Mouse (Mus musculus): ENCODE data around the gene Col5a1. TPM values are rescaled to one million over a fixed set of nuclear protein-coding genes. Genes with fewer than 3 reads are reported as not detected.

Col5a1 gene
- polyA plus RNA-seq, 1 experiment, result 16.4 TPM

DNA sequence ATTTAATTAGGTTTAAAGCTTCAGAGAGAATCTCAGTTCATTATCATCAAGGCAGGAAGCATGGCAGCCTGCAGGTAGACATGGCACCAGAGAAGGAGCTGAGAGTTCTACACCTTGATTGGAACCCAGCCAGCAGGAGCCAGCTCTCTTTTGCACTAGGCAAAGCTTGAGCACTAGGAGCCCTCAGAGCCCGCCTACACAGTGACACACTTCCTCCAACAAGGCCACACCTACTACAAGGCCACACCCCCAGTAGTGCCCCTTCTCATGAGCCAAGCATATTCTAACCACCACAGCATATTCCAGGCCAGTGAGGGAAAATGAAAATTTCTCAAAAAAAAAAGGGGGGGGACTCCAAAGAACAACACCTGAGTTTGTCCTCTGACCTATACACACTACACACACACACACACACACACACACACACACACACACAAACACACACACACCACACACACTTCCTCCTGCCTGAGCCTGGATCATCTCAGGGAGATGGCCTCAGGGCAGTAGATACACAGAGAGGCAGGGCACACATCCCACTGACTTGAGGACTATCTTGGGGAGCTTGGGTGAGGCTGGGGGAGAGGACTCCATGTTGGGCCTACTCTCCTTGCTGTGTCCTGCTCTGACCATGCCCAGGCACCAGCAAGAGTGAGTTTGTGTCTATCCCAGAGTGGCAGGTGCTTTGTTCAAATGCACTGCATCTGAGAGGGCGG lies 181.8 kb downstream of the Col5a1 start:
- DNase-seq (ENCODE audit: extremely low spot score in 1 of 2, low spot score in 1 of 2), result no peak

DNA sequence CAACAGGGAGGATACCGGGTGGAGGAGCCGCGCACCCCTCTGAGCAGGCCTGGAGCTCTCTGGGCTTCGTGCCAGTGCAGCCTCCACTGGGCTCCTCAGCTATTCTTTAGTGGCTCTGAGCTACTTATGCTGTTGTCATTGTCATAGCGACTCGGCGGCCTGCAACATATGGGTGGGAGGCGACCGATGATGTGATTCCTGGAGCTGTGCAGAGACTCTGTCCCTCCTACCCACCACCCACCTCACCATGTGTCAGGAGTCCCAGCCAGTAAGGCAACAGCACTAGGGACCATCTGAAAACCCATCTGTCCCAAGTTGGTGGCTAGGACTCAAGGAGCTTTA lies 182.3 kb downstream of the Col5a1 start:
- DNase-seq (ENCODE audit: extremely low spot score in 1 of 2, low spot score in 1 of 2), result peak; percentile 93 to 95

DNA sequence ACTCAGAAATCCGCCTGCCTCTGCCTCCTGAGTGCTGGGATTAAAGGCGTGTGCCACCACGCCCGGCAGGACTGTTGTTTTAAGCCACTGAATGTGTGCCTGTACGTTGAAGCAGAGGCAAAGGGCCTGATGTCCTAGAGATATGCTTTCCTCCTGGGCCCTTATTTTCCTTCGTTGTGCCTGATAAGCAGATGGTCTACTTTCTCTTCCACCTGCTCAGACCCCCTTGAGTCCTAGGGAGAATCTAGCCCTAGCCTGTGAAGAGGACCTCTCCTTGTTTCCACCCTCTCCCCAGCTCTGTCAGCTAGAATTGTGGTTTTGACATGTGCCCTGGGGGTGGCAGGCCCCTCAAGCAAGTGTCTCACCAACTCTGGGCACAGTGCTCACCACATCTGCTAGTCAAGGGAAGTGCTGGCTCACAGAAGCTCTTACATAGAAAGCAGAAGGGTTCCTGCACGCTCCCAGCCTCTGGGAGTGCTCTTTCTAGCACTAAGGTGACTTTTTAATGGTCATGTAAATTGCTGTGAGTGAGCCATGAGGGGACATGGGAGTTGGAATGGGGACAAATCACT lies 189.5 kb downstream of the Col5a1 start:
- DNase-seq (ENCODE audit: extremely low spot score in 1 of 2, low spot score in 1 of 2), result no peak

DNA sequence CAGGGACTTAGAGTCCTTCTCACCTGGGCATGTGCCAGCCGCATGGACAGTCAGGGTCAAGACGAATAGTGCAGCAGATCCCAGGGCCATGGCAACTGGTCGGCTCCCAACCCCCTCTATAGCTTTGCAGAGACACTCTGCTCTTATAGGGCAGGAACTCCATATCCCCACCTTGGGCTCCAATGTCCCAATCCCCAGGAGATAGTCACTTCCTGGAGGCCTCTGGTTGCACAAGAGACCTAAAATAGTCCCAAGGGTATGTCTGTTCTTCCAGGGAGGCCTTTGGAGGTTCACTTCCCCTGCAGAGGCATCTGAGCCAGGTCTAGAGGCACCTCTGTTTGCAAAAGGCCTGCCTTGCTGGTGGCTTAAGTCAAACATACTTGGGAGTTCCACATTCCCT lies 198.5 kb downstream of the Col5a1 start, which contains the start of gene Fcnb:
Gene Fcnb (minus strand): TSS at position 118 of the 400 bp plus-strand sequence.
- DNase-seq (ENCODE audit: extremely low spot score in 1 of 2, low spot score in 1 of 2), result no peak

DNA sequence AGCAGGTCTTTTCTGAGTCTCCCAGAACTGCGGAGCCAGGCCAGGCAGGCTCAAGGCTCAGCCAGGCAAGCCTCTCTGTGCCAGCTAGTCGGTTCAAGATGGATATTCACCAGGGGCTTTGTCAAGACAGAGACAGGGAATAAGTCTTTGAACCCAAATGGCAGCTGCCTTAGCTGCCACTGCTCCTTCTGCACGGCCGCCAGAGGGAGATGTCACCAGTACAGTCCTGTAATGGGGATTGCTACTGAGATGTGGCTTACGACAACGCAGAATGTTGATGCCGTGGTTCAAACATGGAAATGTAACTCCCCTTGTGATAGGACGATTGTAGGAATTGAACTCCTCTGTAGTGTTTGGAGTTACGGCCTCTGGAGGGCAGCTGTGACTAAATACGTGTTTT lies 199.9 kb downstream of the Col5a1 start:
- no peak for DNase-seq (ENCODE audit: extremely low spot score in 1 of 2, low spot score in 1 of 2)

DNA sequence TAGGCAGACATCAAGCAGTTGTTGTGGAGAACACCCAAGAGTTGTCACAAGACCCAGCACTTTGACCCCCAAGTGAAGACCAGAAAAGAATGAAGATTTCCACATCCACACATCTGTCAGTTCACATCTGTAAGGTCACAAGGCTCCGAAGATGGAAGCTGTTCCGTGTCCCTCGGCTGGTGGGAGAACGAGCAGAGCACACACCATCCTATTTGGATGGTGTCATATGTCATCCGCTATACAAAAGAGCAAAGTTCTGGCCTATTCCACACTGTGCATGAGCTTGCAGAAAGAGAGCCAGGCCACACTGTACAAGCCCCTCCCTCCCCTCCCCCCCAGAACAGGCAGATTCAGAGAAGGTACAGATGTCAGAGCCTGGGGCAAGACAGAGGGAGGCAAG lies 202.9 kb downstream of the Col5a1 start:
- no peak for DNase-seq (ENCODE audit: extremely low spot score in 1 of 2, low spot score in 1 of 2)

Other genes starting within 250 kb of the Col5a1 start
- gene Rxra, start 210.0 kb upstream of the Col5a1 start, polyA plus RNA-seq (2012; rRNA removed), result 12.3 and 16.0 TPM in 2 replicates
- gene Fcnb, start 198.5 kb downstream of the Col5a1 start, polyA plus RNA-seq (2012; rRNA removed), result 0.11 TPM in 1 of 2 replicates, not detected in the other

Data from frontal cortex, adult 2 months (tissue).